Mouse (Mus musculus) lung, postnatal 4 days (tissue): Measurements from ENCODE around the gene Hist1h1d.

Source experiments
- DNase-seq, 2 experiments: peaks; one replicate each; pipeline ENCODE4 v3.0.0; 2021

Hist1h1d gene

DNA sequence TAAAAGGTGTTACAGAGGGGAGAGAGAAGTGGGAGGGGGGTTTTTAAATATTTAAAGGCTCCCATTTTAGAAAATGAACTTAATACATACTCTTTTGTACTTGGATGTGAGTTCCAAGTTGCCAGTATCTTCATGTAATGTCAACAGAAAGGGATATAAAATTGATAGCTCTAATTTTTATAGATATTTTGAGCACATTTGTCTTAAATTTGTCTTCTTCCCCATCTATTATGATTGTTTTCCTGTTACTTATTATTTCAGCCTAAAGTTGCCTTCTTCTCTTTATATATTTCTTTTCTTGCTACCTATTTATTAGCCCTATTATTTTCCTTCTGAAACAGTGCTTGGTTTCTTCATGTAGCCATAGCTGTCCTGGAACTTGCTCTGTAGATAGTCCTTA is at the start of gene Hist1h1d:
Gene Hist1h1d (plus strand): TSS at position 301 of the 400 bp plus-strand sequence.
- DNase-seq = no peak

DNA sequence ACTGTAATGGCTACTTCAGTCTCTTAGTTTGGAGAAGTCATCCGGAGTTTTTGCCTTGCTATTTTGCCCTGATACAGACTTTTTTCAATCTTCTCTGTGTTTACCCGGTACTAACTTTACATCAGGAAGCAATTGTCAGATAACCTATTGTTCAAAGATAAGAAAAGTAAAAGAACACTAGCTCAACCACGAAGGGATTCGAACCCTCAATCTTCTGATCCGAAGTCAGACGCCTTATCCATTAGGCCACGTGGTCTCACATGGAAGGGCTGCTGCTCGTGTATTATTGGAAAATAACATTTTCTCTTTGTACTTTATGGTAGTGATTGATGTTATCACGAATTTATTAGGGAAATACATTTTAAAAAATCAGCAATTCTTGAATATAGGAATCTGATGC is 49.3 kb upstream of the Hist1h1d start:
- DNase-seq = peak in 1 of 2 experiments; percentile 64

DNA sequence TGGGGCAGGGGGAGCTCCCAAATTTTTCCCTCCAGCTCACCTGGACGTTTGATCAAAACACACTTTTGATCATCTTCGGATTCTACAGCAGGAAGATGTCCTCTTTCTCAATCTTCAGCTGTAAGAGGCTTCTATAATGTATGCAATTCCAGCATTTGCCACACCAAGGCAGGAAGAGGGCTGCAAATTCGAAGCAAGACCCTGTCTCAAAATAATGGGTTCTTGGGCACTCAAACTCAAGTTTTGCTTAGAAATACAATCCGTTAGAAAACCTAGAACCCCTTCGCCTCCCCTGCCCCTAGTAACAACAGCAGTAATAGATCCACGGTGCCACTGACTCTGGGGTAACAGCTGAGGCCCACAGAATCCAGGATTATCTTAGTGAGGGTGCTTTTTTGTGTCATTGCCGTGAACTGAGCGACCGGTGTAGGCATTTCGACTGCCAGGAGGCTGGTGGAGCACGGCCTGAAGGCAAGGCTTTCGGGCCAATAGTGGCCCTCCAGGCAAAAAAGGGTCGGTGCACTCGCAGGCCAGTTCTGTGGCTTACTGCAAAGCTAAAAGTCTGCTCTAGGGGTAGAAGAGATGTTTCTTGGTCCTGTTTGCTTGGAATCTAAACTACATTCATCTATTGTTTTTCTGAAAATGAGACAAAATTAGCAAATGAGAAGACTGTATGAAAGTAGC is 47.3 kb upstream of the Hist1h1d start:
- DNase-seq = no peak

DNA sequence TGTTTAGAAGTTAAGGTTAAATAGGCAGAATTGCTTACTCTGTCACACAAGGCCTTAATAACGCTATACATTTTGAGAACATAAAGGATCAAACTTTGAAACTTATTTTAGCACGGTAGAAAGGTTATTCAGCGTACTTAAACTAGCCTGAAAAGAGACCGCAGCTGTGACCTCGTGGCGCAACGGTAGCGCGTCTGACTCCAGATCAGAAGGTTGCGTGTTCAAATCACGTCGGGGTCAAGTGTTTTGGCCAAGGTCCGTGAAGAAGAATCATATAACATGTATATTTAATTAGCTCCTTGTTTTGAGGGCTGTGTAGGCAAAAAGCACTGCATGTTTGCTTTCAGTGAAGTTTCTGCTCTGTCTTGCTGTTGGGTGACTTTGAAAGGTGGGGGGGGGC is 46.7 kb upstream of the Hist1h1d start:
- peak; percentile 37 to 67 for DNase-seq

DNA sequence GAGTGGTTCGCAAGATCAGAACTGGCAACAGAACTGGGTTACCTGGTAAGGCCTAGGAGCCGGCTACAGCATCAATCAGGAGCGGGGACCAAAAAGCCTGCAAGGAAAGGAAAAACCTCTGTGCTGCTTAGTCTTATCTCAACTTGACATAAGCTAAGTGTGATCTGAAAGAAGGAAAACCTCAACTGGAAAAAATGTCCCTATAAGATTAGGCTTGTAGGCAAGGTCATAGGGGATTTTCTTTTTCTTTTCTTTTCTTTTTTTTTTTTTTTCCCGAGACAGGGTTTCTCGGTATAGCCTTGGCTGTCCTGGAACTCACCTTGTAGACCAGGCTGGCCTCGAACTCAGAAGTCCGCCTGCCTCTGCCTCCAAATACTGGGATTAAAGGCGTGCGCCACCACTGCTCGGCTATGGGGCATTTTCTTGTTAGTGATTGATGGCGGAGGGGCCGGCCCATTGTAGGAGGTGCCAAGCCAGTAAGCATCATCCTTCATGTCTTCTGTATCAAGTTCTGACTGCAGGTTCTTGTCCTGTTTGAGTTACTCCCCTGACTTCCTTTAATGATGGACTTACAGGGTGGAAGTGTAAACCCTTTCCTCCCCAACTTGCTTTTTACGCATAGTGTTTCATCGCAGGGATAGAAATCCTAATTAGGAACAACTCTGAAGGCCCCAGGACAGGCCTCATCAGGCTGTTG is 46.1 kb upstream of the Hist1h1d start:
- no peak for DNase-seq

DNA sequence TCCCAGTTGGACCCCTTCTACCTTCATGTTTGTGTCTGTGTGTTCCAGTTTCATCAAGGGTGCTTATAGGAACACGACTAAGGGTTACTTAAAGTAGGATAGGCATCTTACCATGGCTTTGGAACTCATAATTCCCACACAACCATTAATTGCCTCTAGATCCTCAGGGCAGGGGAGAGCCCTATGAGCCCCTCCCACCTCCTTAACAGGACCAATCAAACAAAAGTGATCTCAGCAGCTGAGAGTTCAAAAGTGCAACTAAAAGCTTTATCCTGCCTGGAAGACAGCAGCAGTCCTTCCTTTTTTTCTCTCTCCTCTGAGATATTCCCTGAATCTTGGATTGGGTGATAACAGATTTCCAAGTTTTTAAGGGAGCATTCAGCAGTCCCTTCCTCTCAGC is 42.9 kb upstream of the Hist1h1d start:
- no peak for DNase-seq

DNA sequence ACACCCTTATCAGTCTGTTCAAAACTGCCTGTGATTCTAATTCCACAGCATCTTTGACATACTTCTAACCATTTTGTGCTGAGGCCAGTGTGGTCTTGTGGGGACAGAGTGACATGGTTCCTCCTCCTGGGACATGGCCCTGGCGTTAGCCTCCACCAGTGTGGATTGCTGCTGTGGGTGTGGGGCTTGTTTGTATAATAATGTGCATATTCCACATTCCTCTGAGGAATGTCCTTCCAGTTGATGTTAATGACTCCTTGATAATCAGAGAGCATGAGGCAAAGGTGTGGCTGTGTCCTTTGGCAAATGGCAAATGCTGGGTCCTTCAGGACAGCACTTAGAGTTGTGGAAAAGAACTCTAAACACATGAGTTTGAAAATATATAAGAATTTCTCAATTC is 39.5 kb upstream of the Hist1h1d start:
- no peak for DNase-seq

DNA sequence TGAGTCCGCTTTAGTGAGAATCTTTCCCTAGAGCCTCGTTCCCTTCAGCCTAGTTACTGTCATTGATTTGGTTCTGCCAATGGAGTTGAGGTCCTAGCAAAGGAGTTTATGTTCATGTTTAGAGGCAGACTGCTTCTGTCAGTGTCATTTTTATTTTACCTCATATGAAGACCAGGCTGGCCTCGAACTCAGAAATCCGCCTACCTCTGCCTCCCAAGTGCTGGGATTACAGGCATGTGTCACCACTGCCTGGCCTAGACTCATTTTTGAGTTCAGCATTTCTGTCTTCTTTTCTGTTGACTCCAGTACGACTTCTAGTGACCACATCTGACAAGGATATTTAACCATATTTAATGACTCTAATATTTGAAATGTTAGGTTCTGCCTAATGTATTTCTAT is 37.8 kb upstream of the Hist1h1d start:
- no peak for DNase-seq

DNA sequence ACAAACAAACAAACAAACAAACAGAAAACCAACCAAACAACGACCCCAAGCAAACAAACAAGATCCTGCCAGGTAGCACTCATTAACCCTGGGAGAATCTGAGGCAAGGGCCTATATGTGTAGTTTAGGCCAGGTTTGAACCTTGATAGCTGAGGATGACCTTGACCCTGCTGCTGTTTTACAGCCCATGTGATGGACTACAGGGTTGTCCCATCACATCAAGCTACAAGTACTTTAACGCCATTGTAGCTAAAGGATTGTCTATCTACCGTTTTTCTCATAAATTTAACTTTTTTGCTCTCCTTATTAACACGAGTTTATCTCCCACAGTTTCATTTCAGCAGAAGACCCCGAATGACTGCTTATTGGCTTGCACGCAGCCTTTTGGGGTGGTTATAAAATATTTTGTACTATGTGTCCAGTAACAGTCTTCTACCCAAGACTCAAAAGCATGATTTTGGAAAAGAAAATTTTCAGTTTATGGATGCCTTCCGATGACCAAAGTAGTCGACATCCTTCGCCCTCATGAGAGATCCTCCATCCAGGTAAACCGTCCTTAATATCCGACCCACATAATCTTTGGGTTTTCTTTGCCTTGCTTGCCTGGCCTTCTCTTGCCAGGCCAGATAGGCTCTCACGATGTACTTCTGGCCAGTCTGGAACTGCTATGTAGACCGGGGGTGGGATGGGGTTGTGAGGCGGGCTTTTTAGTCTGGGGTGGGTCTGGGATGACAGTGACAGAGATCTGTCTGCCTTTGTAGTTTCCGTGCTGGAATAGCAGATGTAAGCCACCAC is 37.0 kb upstream of the Hist1h1d start:
- no peak for DNase-seq

DNA sequence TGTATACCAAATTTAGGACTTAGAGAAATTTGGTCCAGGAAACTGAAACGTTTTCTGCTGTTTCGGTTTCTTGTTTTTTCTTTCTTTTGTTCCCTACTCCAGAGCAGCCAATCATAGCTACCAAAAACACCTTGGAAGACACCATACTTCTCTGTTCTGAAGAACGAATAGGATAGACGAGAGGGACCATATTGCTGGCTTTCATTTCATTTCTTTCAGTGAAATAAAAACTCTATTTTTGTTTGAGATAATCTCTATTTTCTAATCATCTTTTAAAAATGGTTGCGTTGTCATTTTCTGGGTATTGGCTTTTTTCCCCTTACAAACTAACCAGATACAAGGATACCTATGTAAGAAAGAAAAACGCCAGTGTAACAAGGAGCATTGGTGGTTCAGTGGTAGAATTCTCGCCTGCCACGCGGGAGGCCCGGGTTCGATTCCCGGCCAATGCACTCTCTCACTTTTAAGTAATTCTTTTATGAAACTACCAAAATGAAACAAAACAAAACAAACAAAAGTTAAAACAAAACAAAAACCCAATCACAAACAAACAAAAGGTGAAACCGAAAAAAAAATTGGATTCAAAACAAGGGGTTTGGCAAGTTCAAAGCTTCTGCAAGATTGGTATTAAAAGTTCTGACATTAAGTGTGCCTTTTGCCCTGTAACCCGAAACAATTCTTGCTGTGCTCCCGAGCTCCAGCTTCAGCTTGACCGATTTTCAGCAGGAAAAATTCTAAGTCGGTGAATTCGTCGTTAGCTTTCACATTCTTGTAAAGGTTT is 36.0 kb upstream of the Hist1h1d start:
- DNase-seq = peak; percentile 64 to 77

- peak; percentile 89 to 91 for DNase-seq
These were observed 35.3 kb upstream of the Hist1h1d start for GRCm38 (mm10) chr13:23517603-23518294.

DNA sequence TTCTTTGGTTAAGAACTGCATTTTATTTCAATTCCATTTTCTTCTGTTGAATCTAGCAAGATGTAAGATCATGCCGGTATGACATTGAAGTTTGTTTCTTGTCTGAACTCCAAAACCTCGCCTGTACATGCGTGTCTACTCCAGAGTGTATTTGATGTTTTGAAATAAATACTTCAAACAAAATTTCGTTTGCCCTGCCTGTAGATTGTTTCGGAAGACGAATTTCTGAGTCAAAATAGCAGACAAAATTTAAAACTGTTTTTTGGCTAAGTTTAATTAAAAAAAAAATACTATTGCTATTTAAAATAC is 34.8 kb upstream of the Hist1h1d start:
- DNase-seq = no peak

- peak; percentile 62 to 87 for DNase-seq
These were observed 34.2 kb upstream of the Hist1h1d start for GRCm38 (mm10) chr13:23518885-23519284.

- DNase-seq = peak; percentile 68 to 88
These were observed 33.6 kb upstream of the Hist1h1d start for GRCm38 (mm10) chr13:23519416-23519815.

- peak; percentile 81 to 84 for DNase-seq
These were observed 31.4 kb upstream of the Hist1h1d start for GRCm38 (mm10) chr13:23521703-23522102.

DNA sequence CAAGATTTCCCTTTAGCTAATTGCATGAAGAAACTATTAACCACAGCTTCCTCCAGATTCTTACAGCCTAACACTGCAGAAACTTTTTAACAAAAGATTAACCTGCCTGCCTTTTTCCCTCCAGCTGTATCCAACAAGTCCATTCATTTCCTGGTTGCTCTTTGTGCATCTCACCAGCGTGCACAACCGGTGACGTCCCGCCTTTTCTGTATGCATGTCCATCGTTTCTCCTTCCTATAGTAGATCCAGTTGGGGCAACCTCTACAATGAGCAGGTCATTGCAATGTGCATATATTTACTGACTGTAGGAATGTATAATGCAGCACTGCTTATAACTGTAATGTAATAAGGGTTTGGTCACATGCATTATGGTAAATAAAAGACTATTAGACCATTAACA is 29.1 kb upstream of the Hist1h1d start:
- no peak for DNase-seq

DNA sequence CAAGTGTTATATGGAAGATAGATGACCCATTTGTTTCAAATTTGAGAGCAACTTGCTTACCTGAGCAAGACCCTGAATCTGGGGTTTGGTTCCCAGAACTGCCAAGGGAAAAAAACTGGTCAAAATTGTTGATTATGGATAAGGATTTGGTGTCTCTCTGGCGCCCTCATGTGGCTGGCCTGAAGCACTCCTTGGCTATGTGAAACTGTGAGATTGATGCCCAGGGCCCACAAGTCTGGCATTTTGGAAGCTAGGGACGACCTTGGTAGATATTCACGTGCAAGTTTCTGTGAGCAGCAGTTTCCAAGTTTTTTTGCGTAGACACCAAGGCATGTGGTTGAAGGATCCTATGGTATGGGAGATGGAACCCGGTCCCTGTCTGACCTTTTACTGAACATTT is 28.4 kb upstream of the Hist1h1d start:
- peak; percentile 73 to 87 for DNase-seq

- DNase-seq = no peak
These were observed 27.2 kb upstream of the Hist1h1d start for GRCm38 (mm10) chr13:23525901-23526300.

- peak; percentile 84 to 93 for DNase-seq
These were observed 26.8 kb upstream of the Hist1h1d start for GRCm38 (mm10) chr13:23526312-23526711.

GRCm38 (mm10) chr13:23529005-23529404 is 24.1 kb upstream of the Hist1h1d start:
- DNase-seq = no peak

GRCm38 (mm10) chr13:23529480-23530165 is 23.4 kb upstream of the Hist1h1d start:
- DNase-seq = no peak
